Mouse (Mus musculus) C2C12 (cell line): Measurements from ENCODE around the gene Mark3.

ENCODE experiments used
- CEBPB ChIP-seq: IDR thresholded peaks from one replicate; pipeline ENCODE4 v1.6.1; 2011; ENCODE audit warnings: low read depth, mild to moderate bottlenecking, control low read depth, moderate library complexity
- CTCF ChIP-seq: IDR thresholded peaks from one replicate; pipeline ENCODE4 v1.5.1; 2011; ENCODE audit not compliant: control insufficient read depth, insufficient read depth, insufficient read length
- MAX ChIP-seq: IDR thresholded peaks from one replicate; pipeline ENCODE4 v1.6.1; 2011; ENCODE audit warnings: mild to moderate bottlenecking, control low read depth
- MYOD1 ChIP-seq: IDR thresholded peaks from one replicate; pipeline ENCODE4 v1.6.1; 2011; ENCODE audit warnings: low read depth; ENCODE audit not compliant: control insufficient read depth, insufficient read length
- USF1 ChIP-seq: IDR thresholded peaks from one replicate; pipeline ENCODE4 v1.6.1; 2011; ENCODE audit warnings: low read depth, mild to moderate bottlenecking, control low read depth, moderate library complexity

DNA sequence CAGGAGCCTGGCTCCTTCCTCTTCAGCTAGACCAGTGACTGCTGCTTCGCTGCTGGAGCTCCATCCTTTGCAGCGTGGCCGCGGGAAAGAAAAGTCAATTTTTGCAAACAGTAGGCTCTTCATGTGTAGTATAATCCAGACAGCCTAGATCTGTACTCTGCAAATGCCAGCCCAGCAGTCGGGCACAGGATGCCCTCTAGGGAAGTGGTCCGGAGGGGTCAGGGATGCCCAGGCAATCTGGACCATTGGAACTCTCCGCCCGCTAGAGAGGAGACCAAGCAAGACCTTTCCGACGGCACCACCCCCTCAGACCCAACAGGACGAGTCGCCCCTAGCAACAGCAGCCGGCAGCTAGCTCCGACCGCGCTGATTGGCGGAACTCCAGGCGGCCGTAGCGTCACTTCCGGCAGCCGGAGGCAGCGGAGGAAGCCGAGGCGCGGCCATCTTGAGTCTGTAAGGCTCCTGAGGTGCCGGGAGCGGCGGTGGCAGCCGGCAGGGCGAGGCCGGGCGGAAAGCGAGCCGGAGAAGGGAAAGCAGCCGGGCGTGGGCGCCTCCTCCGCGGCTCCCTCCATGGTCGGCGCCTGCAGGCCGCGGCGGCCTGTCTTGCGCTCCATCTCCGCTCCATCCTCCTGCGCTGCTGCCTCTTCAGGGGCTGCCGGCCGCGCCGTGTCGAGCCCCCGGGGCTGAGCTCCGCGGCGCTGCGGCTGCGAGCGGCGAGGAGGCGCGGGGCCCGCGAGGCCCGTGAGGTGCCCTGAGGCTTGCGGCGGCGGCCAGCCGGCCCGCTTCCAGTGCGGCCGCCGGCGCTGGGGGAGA, at the start of gene Mark3:
- TF ChIP-seq CTCF = no peak
- TF ChIP-seq USF1 = no peak
- no peak for TF ChIP-seq MYOD1
- no peak for TF ChIP-seq MAX
- no peak for TF ChIP-seq CEBPB
